Mouse (Mus musculus): ENCODE results near the gene Vapa. TPM values are rescaled to one million over a fixed set of nuclear protein-coding genes. Genes with fewer than 3 reads are reported as not detected.

The Vapa gene
- polyA plus RNA-seq, 1 experiment from 2014 or later, result 221 TPM

DNA sequence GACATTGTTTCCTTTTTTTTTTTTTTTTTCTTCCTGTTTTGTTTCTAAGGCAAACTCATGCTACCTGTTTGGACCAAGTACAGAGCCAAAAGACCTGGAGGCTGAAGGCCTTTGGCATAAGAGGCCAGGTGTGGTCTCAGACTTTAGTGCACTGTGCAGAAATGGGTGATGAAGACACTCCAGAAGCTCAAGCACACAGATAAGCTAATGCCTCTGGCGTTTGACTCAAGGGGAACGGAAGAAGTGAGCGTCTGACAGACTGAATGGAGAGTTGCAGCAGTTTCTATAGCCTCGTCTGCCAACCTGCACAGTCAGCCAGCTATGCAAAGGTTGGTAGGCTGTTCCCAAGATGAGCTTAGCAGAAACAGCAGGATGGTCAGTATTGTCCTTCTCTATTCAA lies 42.3 kb upstream of the Vapa start:
- Histone ChIP-seq H3K9me3 (ENCODE audit: low read length) (no peaks in the 10 kb centered on the region), H3K4me1 (ENCODE audit: insufficient read depth, low read depth, low read length) (no peaks in the 10 kb centered on the region; the same call in 1 of the 2 replicates), H3K36me3 (ENCODE audit: insufficient read depth, low read length) (0 out of 2 replicates have a peak, but pooled peaks cover 9% of the 10 kb centered on the region), H3K4me3 (ENCODE audit: low read depth, low read length) (no peak overlapping the region), H3K27ac (ENCODE audit: low read length) (peak overlapping the region; percentile 59), H3K9ac (replicated peaks; ENCODE audit: low read depth) (no peak overlapping the region), H3K4me2 (replicated peaks; ENCODE audit: low read depth, low read length) (no peak overlapping the region), H3K27me3 (replicated peaks; ENCODE audit: insufficient read depth, low read length) (no peaks in the 10 kb centered on the region)
- peak; percentile 56 for DNase-seq (ENCODE audit: low spot score)
- TF ChIP-seq EP300 (IDR thresholded peaks at IDR 0.05) (no peak), CTCF (IDR thresholded peaks at IDR 0.05) (no peak)
- ATAC-seq, result peak; percentile 41
- 56% methylated on average over 4 of the region's 4 CpGs for whole genome bisulfite sequencing

DNA sequence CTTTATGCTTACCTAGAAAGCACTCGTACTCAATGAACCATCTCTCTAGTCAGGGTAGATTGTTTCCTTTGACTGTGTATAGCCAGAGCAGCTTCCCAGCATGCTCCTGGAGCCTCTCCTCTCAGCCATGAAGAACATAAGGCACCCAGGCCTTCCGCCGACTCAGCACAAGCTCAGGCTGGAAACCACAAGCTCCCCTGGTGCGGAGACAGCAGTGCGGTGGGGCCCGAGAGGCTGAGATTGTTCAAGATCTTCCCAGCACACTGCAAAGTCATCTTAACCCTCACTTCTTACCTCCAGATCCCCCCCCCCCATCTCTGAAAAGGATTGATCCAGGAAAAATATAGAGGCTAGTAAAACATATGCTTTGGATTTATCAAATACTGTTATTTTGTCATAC lies 37.2 kb upstream of the Vapa start:
- Histone ChIP-seq H3K27me3 (replicated peaks; ENCODE audit: insufficient read depth, low read length) (no peaks in the 10 kb centered on the region), H3K36me3 (ENCODE audit: insufficient read depth, low read length) (0 out of 2 replicates have a peak, but pooled peaks cover 9% of the 10 kb centered on the region), H3K4me1 (ENCODE audit: insufficient read depth, low read depth, low read length) (no peaks in the 10 kb centered on the region), H3K27ac (ENCODE audit: low read length) (no peak overlapping the region), H3K9me3 (ENCODE audit: low read length) (no peaks in the 10 kb centered on the region), H3K4me2 (replicated peaks; ENCODE audit: low read depth, low read length) (no peak overlapping the region), H3K4me3 (ENCODE audit: low read depth, low read length) (no peak overlapping the region), H3K9ac (replicated peaks; ENCODE audit: low read depth) (no peak overlapping the region)
- ATAC-seq, result no peak
- WGBS, result 97% methylated on average over 6 of the region's 6 CpGs
- no peak for TF ChIP-seq CTCF (IDR thresholded peaks at IDR 0.05)
- TF ChIP-seq EP300 (IDR thresholded peaks at IDR 0.05), result no peak
- DNase-seq (ENCODE audit: low spot score), result no peak

DNA sequence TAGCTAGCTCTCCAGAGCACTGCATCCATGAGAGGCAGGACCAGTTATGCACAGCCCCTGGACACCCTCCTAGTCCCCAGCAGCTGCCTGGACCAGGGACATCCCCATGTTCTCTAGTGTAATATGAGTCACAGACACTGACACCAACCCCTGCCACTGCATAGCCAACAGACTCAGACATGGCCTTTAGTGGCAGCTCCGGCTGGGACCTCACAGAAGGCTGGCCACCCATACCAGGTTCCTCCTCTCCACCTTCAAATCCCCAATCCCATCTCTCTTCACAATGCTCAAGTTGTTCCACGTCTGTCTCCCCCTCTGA lies 35.8 kb upstream of the Vapa start:
- DNase-seq (ENCODE audit: low spot score) (no peak), ATAC-seq (no peak)
- Histone ChIP-seq H3K4me1 (ENCODE audit: insufficient read depth, low read depth, low read length) (no peaks in the 10 kb centered on the region), H3K27me3 (replicated peaks; ENCODE audit: insufficient read depth, low read length) (no peaks in the 10 kb centered on the region), H3K27ac (ENCODE audit: low read length) (no peak overlapping the region), H3K9ac (replicated peaks; ENCODE audit: low read depth) (no peak overlapping the region), H3K36me3 (ENCODE audit: insufficient read depth, low read length) (0 out of 2 replicates have a peak, but pooled peaks cover 9% of the 10 kb centered on the region), H3K4me3 (ENCODE audit: low read depth, low read length) (no peak overlapping the region), H3K9me3 (ENCODE audit: low read length) (no peaks in the 10 kb centered on the region), H3K4me2 (replicated peaks; ENCODE audit: low read depth, low read length) (no peak overlapping the region)
- TF ChIP-seq CTCF (IDR thresholded peaks at IDR 0.05), result no peak
- TF ChIP-seq EP300 (IDR thresholded peaks at IDR 0.05), result no peak
- WGBS, result 92% methylated on average over 2 of the region's 2 CpGs

DNA sequence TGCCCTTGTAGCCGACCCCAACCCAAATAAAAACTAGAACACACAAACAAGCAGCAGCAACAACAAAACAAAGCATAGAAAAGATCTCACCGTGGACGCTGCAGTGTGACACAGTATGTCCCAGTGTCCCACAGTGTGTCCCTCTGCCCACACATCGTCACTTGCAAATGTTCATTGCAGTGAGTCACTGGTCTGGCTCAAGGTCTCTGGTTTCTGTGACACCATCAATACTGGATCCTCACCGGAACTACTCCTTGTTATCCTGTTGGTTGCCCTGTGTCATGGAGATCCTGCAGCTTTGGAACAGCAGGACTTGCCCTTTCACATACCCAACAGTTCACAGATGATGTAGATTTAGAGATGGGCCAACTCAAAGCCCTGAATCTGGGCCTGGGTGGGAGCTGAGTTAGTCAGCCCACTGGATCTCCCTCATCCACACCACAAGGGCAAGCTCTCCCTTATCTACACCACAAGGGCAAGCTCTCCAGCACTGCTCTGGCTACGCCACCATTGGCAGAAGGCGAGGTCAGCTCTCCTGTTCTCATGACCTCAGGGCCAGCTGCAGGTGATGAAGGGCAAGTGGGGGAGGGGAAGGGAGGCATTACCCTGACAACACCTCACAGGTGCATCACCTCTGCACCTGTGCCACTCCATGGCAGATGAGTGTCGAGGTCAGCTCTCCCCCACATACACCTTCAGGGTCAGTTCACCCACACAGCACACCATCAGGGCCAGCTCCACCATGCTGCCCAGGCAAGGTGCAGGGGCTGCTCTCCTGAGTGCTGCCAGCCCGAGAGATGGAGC lies 35.2 kb upstream of the Vapa start:
- no peak overlapping the region for H3K27ac ChIP-seq (ENCODE audit: low read length)

DNA sequence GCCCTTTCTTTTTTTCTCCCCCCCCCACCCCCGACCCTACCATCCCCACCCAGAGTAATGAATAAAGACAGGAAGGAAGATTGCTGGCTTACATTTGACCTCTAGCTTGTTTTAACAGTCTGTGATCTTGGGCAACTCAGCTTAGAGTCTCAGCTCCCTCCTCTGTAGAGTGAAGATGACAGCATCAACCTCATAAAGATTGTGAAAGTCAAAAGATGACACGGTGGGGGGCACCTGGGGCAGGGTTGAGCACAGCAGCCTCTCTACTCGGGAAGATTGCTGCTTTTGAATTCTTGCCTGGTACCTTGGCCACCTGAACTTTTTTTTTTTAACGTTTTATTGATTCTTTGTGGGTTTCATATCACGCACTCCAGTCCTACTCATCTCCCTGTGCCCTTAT lies 34.6 kb upstream of the Vapa start:
- WGBS, result 54% methylated on average over 5 of the region's 5 CpGs
- Histone ChIP-seq H3K4me1 (ENCODE audit: insufficient read depth, low read depth, low read length) (no peaks in the 10 kb centered on the region), H3K36me3 (ENCODE audit: insufficient read depth, low read length) (0 out of 2 replicates have a peak, but pooled peaks cover 9% of the 10 kb centered on the region), H3K4me3 (ENCODE audit: low read depth, low read length) (no peak overlapping the region), H3K27ac (ENCODE audit: low read length) (no peak overlapping the region), H3K9ac (replicated peaks; ENCODE audit: low read depth) (no peak overlapping the region), H3K9me3 (ENCODE audit: low read length) (no peaks in the 10 kb centered on the region), H3K27me3 (replicated peaks; ENCODE audit: insufficient read depth, low read length) (no peaks in the 10 kb centered on the region), H3K4me2 (replicated peaks; ENCODE audit: low read depth, low read length) (no peak overlapping the region)
- TF ChIP-seq CTCF (IDR thresholded peaks at IDR 0.05) (no peak), EP300 (IDR thresholded peaks at IDR 0.05) (no peak)
- ATAC-seq, result no peak
- no peak for DNase-seq (ENCODE audit: low spot score)

More for the DNA sequence above, 35.2 kb upstream of the Vapa start:
- no peaks in the 10 kb centered on the region for H3K27me3 ChIP-seq (replicated peaks; ENCODE audit: insufficient read depth, low read length)
- H3K4me2 ChIP-seq (replicated peaks; ENCODE audit: low read depth, low read length), result no peak overlapping the region
- H3K4me1 ChIP-seq (ENCODE audit: insufficient read depth, low read depth, low read length), result no peaks in the 10 kb centered on the region
- H3K9ac ChIP-seq (replicated peaks; ENCODE audit: low read depth), result no peak overlapping the region
- DNase-seq (ENCODE audit: low spot score) (no peak), ATAC-seq (no peak)
- H3K4me3 ChIP-seq (ENCODE audit: low read depth, low read length), result no peak overlapping the region
- no peak for TF ChIP-seq EP300 (IDR thresholded peaks at IDR 0.05)
- TF ChIP-seq CTCF (IDR thresholded peaks at IDR 0.05), result no peak
- H3K36me3 ChIP-seq (ENCODE audit: insufficient read depth, low read length), result 0 out of 2 replicates have a peak, but pooled peaks cover 9% of the 10 kb centered on the region
- H3K9me3 ChIP-seq (ENCODE audit: low read length), result no peaks in the 10 kb centered on the region
- 79% methylated on average over 9 of the region's 9 CpGs for WGBS

DNA sequence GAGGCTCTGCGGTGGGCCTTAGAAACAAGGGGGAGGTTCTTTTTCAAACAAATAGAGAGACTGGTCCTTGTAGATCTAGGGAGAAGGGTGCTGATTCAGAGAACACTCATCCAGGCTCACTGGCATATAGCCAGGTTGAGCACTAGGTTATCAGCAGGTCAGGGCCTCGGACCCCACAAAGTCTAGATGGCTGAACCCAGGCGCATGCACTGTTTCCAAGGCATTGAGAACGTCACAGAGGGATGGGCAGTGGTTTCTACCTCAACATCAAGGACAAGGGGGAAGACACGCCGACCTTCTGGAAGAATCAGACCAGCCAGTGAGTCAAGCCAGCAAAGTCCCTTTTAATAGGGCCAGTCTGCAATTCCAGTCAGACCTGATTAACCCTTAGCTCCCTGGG lies 33.9 kb upstream of the Vapa start:
- 56% methylated on average over 6 of the region's 6 CpGs for WGBS
- no peaks in the 10 kb centered on the region for H3K4me1 ChIP-seq (ENCODE audit: insufficient read depth, low read depth, low read length)
- H3K27me3 ChIP-seq (replicated peaks; ENCODE audit: insufficient read depth, low read length), result no peaks in the 10 kb centered on the region
- ATAC-seq, result no peak
- DNase-seq (ENCODE audit: low spot score), result no peak
- no peaks in the 10 kb centered on the region for H3K9me3 ChIP-seq (ENCODE audit: low read length)
- 0 out of 2 replicates have a peak, but pooled peaks cover 4% of the 10 kb centered on the region for H3K36me3 ChIP-seq (ENCODE audit: insufficient read depth, low read length)
- no peak overlapping the region for H3K27ac ChIP-seq (ENCODE audit: low read length)
- no peak overlapping the region for H3K4me3 ChIP-seq (ENCODE audit: low read depth, low read length)
- TF ChIP-seq CTCF (IDR thresholded peaks at IDR 0.05), result no peak
- TF ChIP-seq EP300 (IDR thresholded peaks at IDR 0.05), result no peak
- no peak overlapping the region for H3K9ac ChIP-seq (replicated peaks; ENCODE audit: low read depth)
- H3K4me2 ChIP-seq (replicated peaks; ENCODE audit: low read depth, low read length), result no peak overlapping the region
